Mouse (Mus musculus) cerebellum, postnatal 10 days (tissue): ENCODE measurements around the gene Kcnip2.
A peak's percentile ranks its signal among the peaks of the same experiment; 100 is the strongest.

Experiments
- DNase-seq, 2 experiments: peaks; one replicate each; pipeline ENCODE4 v3.0.0; 2021; ENCODE audit warnings: mixed read lengths in 2 of 2

Gene Kcnip2

DNA sequence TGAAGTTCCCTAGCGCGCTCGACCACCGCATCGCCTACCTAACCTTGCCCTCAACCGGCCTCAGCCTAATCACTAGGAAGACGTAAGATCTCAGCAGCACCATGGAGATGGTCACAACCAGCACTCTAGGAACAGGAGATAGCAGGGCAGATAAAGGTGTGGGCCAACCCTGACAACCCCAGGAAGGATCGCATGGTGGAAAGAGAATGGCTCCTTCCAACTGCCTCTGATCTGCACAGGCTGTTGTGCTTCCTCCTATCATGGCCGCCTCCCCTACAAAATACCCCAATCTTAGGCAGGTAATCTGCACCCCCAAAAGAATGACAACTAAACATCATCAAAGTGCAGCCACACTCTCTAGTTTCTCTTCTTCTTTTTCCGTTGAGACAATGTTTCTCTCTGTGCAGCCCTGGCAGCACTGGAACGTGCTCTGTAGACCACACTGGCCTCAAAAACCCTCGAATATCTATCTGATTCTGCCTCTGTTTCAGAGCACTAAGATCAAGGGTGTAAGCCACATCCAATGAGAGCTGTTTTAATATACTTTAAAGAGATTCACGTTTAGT lies 35.4 kb downstream of the Kcnip2 start:
- no peak for DNase-seq

GRCm38 (mm10) chr19:45775486-45775885 lies 40.4 kb downstream of the Kcnip2 start:
- no peak for DNase-seq

- no peak for DNase-seq
These were observed 44.4 kb downstream of the Kcnip2 start for GRCm38 (mm10) chr19:45771501-45771900.

- no peak for DNase-seq
These were observed 55.1 kb downstream of the Kcnip2 start for GRCm38 (mm10) chr19:45760810-45761209.

DNA sequence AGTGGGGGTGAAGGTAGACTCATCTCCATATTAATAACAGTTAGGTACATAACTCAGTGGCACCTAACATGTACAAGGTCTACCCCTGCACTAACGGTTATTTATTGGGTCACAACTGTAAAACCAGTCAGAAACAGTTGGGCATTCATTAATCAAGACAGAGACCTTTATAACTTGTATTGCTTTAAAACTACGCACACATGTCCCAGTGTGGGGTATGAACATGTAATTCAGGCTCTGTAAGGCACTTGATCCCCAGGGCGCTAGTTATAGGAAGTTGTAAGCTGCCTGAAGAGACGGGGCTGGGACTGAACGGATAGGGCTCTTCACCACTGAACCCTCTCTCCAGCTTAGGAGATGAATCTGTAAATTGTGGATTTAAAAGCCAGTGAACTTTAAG lies 57.2 kb downstream of the Kcnip2 start:
- no peak for DNase-seq

DNA sequence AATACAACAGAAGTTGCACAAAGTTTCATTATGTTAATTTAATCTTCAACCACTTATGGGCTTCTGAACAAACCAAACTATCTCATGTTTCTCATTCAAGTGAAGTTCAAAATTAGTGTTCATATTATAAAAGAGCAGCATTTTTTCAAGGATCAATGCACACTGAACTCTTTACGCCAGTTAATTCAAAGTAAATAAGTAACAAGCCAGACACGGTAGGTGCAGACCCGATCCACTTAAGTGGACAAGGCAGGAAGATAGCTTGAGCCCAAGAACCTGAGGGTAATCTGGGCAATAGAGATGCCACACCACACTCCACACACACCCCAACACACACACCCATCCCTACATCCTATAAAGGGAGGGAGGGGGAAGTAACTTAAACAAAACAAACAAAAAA lies 62.3 kb downstream of the Kcnip2 start:
- no peak for DNase-seq

DNA sequence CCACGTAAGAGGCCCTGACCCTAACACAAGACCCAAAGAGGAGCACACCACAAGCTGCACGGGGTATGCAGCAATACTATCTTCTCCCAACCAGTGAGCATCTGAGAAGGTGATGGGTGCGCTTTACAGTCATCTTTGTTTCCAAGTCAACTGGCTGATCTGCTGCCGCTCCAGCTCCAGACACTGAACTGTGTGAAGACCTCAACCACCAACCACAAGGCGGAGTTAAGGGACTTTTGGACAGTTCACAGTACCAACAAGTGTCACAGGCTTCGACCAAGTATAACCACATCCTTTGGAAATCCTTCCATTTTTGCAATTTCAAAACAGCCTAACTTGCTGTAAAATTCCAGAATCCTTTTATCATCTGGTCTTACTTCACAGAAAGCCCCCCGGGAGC lies 64.0 kb downstream of the Kcnip2 start:
- no peak for DNase-seq

DNA sequence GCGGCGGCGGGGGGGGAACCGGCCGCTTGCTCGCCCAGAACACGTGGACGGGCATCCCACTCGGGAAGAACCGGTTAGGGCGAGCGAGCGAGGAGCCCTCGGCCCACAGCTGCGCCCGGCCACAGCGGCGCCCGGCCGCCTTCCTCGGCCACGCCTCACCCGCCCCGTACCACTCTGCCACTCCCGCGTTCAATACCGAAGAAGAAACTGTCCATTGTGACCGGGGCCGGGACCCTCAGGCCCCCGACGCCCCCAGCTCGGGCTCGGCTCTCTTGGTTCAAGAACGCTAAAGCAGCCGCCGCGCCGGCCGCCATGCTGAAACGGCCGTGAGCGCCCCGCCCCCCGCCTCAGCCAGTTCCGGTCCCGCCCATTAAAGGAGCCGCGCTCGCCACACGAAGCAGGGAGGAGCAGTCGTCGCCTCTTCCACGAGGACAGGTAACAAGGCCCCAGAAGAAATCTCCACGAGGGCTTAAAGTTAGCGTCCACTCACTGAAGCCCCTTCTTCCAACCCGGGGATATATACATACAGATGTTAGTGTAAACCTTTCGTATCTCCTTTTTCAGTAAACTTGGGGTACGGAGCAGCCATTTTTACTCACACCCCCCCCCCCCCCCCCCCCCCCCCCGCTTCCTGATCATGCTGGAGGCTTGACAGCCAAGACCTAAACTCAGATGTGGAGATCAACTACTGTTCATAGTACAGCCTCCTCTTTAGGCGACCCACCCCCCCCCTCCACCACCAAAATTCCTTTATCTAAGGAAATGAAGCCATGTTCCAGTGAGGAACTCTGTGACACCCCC lies 66.4 kb downstream of the Kcnip2 start, which contains the start of gene Npm3:
TSS of gene Npm3 (minus strand) at position 349 of the 801 bp plus-strand sequence.
- DNase-seq, result peak; percentile 94

- peak; percentile 28 to 29 for DNase-seq
These were observed 67.1 kb downstream of the Kcnip2 start for GRCm38 (mm10) chr19:45748691-45749242.

DNA sequence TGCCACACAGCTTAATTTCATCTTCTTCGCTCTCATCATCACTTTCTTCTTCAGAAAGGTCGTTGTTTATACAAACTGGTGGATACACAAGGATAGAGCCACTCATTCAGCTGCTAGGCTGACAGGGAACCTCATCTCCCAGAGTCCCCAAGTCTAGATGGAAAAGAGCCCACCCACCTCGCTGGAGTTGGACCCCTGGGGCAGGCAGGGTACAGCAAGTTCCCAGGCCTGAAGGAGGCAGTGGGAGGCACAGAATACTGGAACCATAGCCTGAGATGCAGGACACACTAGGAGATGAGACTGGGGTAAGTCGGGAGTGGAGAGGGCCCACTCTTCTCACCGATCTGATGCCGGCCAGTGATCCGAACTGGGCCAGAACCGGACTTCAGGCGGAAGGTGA lies 67.7 kb downstream of the Kcnip2 start:
- DNase-seq, result peak; percentile 33 to 39

DNA sequence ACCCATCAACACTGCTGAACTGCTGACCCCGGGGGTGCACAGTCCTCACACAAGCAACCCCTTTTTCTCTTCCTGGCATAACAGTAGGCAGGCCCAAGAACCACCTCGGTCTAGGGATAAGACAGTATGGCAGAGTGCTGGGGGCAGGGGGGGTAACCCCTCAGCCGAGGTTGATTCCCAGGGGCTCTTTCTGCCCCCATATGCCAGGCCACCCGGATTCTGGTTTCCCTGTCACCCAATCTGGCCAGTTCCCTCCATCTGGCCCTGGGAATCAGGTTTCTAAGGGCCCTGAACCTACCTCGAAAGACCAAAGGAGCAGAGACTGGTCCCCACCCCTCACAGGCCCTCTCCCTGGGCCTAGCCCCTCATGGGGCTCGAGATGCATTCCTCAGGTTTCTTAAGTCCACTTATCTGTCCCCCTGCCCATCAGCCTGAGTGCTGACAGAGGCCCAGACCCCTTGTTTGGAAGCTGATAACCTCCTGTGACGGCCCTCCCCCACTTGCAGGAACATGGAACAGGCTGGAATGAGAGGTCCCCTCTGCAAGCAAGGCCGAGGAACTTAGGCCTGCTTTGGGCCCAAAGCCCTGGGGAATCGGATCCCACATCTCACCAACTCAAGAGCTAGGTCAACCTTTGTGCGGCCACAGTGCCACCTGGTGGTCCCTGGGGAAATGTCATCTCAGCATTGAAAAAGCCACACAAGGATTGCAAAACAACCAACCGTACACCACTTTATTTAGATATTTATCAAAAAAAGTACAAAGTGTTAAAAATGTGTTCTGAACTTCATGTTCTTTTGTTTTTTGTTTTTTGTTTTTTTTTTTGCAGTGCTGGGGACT lies 68.6 kb downstream of the Kcnip2 start:
- DNase-seq, result peak; percentile 91 to 94

GRCm38 (mm10) chr19:45746153-45747020 lies 69.5 kb downstream of the Kcnip2 start:
- peak; percentile 88 to 89 for DNase-seq

DNA sequence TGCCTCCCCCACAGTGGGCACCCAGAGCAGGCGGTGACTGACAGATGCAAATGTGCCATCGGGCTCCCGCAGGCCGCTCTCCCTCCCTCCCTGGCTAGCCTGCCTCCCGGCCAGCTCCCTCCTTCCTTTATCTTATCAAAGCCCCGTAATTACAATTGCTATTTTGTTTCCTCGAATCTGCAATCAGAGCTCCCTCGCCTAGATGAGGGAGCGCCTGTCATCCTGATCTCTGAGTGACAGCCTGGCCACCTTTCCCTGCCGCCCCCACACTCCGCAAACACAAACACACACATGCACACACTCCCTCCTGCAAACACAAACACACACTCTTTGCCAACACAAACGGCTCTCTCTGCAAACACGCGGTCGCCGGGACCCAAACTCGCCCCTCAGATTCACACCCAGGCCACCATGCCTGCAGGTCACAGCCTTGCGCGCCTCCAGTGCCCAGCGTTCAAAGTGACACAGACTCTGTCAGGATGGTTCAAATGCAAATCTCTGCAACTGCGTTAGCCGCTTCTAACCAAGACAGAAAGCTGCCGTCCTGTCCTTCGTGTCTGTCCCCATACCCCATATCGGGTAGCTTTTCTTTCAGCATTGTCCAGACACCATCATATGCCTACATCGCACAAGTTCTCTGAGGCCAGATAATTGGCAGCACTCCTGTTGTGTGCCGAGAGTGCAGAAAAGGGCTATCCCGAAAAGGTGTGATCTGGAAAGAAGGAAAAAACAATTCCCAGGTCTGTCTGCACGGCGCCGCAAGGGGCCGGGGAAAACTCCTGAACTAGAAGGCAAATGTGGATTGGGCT lies 70.3 kb downstream of the Kcnip2 start:
- DNase-seq, result no peak

GRCm38 (mm10) chr19:45743619-45744018 lies 72.2 kb downstream of the Kcnip2 start:
- no peak for DNase-seq

GRCm38 (mm10) chr19:45742984-45743575 lies 72.8 kb downstream of the Kcnip2 start:
- DNase-seq, result peak in 1 of 2 experiments; percentile 36

GRCm38 (mm10) chr19:45742218-45742983 lies 73.5 kb downstream of the Kcnip2 start, which contains the start of gene Fgf8:
Fgf8 (minus strand) TSS chr19:45742915.
- DNase-seq, result peak; percentile 26 to 38
